Mouse (Mus musculus) cortical plate, adult 2 months (tissue): Measurements from ENCODE around the gene Spa17.

ENCODE experiments used
- CTCF ChIP-seq: fragments of 200-500 bp; IDR thresholded peaks from 2 replicates; pipeline ENCODE4 v1.5.1; 2011; ENCODE audit warnings: mild to moderate bottlenecking, control low read depth, low read length; ENCODE audit not compliant: insufficient read depth; ENCODE audit errors: extremely low read depth
- POLR2A ChIP-seq: fragments of 200-500 bp; IDR thresholded peaks from 2 replicates; pipeline ENCODE4 v1.6.1; 2011; ENCODE audit warnings: mild to moderate bottlenecking, low read length, control low read depth; ENCODE audit not compliant: insufficient read depth; ENCODE audit errors: extremely low read depth

DNA sequence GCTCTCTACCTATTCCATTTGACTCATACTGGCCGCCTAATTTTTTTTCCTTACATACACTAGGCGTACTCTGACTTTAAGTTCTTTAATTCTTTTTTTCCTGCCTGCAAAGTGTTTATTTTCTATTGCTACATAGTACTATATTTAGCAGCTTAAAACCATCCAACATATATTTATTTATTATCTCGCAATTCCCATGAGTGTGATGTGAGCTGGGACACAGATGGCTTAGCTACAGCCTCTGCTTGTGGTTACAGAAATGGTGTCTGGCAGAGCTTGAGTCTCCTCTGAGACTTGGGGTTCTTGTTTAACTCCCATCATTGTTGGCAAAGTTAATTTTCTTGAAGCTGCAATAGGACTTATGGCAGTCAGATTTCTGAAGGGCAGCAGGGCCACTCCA lies 25.2 kb upstream of the Spa17 start:
- TF ChIP-seq CTCF: no peak
- TF ChIP-seq POLR2A: no peak
